ENCODE assay signal across 8 mouse cellular contexts in genomic region chr7:135790978-135791377, GRCm38 (mm10).
DNase-seq lines count a peak whose midpoint lies in the region; ATAC-seq and TF ChIP-seq lines count a peak whose summit lies in the region.

No protein-coding gene starts in this region.

- no peaks in the 10 kb centered on the region for H3K36me3 ChIP-seq in midbrain, embryonic 10.5 days
- no peaks in the 10 kb centered on the region for H3K36me3 ChIP-seq in midbrain, embryonic 15.5 days (replicated peaks)
- no peaks in the 10 kb centered on the region for H3K36me3 ChIP-seq in kidney, postnatal 0 days (ENCODE audit: insufficient read depth, low read length)
- H3K36me3 ChIP-seq in liver, adult 2 months (ENCODE audit: control insufficient read depth, insufficient read depth, low read length), result no peaks in the 10 kb centered on the region
- H3K36me3 ChIP-seq in neural tube, embryonic 11.5 days (ENCODE audit: control insufficient read depth, insufficient read depth, low read length), result no peaks in the 10 kb centered on the region

- peaks cover 18% of the 10 kb centered on the region for H3K4me1 ChIP-seq in midbrain, embryonic 10.5 days
- H3K4me1 ChIP-seq in midbrain, embryonic 15.5 days, result peaks cover 7% of the 10 kb centered on the region; the same call in 1 of the 2 replicates
- H3K4me1 ChIP-seq in kidney, postnatal 0 days (replicated peaks; ENCODE audit: insufficient read depth, low read length), result no peaks in the 10 kb centered on the region
- H3K4me1 ChIP-seq in liver, adult 2 months (ENCODE audit: control insufficient read depth, insufficient read depth, low read length), result no peaks in the 10 kb centered on the region
- no peaks in the 10 kb centered on the region for H3K4me1 ChIP-seq in neural tube, embryonic 11.5 days (ENCODE audit: control insufficient read depth, insufficient read depth, low read length)

- no peaks in the 10 kb centered on the region for H3K9me3 ChIP-seq in midbrain, embryonic 10.5 days (replicated peaks)
- no peaks in the 10 kb centered on the region for H3K9me3 ChIP-seq in midbrain, embryonic 15.5 days
- no peaks in the 10 kb centered on the region for H3K9me3 ChIP-seq in kidney, postnatal 0 days (replicated peaks; ENCODE audit: low read length)
- no peaks in the 10 kb centered on the region for H3K9me3 ChIP-seq in neural tube, embryonic 11.5 days (ENCODE audit: control insufficient read depth, low read length)

- no peak overlapping the region for H3K9ac ChIP-seq in midbrain, embryonic 15.5 days
- no peak overlapping the region for H3K9ac ChIP-seq in kidney, postnatal 0 days (ENCODE audit: low read depth, low read length)
- no peak overlapping the region for H3K9ac ChIP-seq in liver, adult 2 months (ENCODE audit: low read depth, low read length)
- H3K9ac ChIP-seq in neural tube, embryonic 11.5 days (ENCODE audit: low read length), result no peak overlapping the region

- TF ChIP-seq CTCF in kidney, postnatal 0 days (IDR thresholded peaks at IDR 0.05; ENCODE audit: low read depth), result peak; percentile 97
- peak; percentile 95 for TF ChIP-seq CTCF in liver, adult 2 months (IDR thresholded peaks at IDR 0.05; ENCODE audit: low read depth, low read length)

- H3K4me3 ChIP-seq in midbrain, embryonic 10.5 days, result no peak overlapping the region
- no peak overlapping the region for H3K4me3 ChIP-seq in midbrain, embryonic 15.5 days
- H3K4me3 ChIP-seq in kidney, postnatal 0 days (replicated peaks; ENCODE audit: low read depth, low read length), result no peak overlapping the region
- H3K4me3 ChIP-seq in liver, adult 2 months (ENCODE audit: insufficient read depth, low read depth, low read length), result no peak overlapping the region
- H3K4me3 ChIP-seq in neural tube, embryonic 11.5 days (ENCODE audit: low read depth, low read length), result no peak overlapping the region

- no peak for TF ChIP-seq POLR2A in liver, adult 2 months (IDR thresholded peaks at IDR 0.05; ENCODE audit: extremely low read depth, insufficient read depth, low read length)

- H3K27me3 ChIP-seq in midbrain, embryonic 10.5 days (ENCODE audit: low read depth, poor library complexity, severe bottlenecking), result no peaks in the 10 kb centered on the region
- no peaks in the 10 kb centered on the region for H3K27me3 ChIP-seq in midbrain, embryonic 15.5 days (replicated peaks)
- no peaks in the 10 kb centered on the region for H3K27me3 ChIP-seq in kidney, postnatal 0 days (ENCODE audit: insufficient read depth, low read length)
- H3K27me3 ChIP-seq in liver, adult 2 months (ENCODE audit: control insufficient read depth, insufficient read depth, low read length), result no peaks in the 10 kb centered on the region
- H3K27me3 ChIP-seq in neural tube, embryonic 11.5 days (ENCODE audit: control insufficient read depth, insufficient read depth, low read length), result no peaks in the 10 kb centered on the region

- 0% methylated on average over 3 of the region's 3 CpGs for WGBS in midbrain, embryonic 10.5 days
- 3% methylated on average over 3 of the region's 3 CpGs for WGBS in midbrain, embryonic 15.5 days
- WGBS in kidney, postnatal 0 days, result 2% methylated on average over 3 of the region's 3 CpGs
- 0% methylated on average over 3 of the region's 3 CpGs for WGBS in liver, adult 2 months
- 1% methylated on average over 3 of the region's 3 CpGs for WGBS in neural tube, embryonic 11.5 days

- DNase-seq in midbrain, embryonic 10.5 days (ENCODE audit: low spot score), result peak; percentile 70
- DNase-seq in c-Kit-positive CD71-negative TER-119-negative erythroid progenitor cells, embryonic 14.5 days (ENCODE audit: low read depth), result peak; percentile 57
- DNase-seq in frontal cortex, postnatal 14 days (ENCODE audit: low spot score in 2 of 2), result peak; percentile 40 to 70
- peak; percentile 74 for DNase-seq in kidney, postnatal 0 days (ENCODE audit: low spot score)
- DNase-seq in liver, adult 2 months (ENCODE audit: extremely low read depth, low read depth, low spot score), result peak; percentile 12
- peak; percentile 76 for DNase-seq in neural tube, embryonic 11.5 days (ENCODE audit: low spot score)
- peak; percentile 38 for DNase-seq in thymus, postnatal 0 days (ENCODE audit: low spot score)

- no peak; the same call in 1 of the 2 replicates for ATAC-seq in midbrain, embryonic 15.5 days (replicated peaks)
- ATAC-seq in kidney, postnatal 0 days (replicated peaks; ENCODE audit: low FRiP score, low read depth), result no peak
- no peak for ATAC-seq in neural tube, embryonic 11.5 days (ENCODE audit: insufficient read depth, low FRiP score, low TSS enrichment)

- H3K27ac ChIP-seq in midbrain, embryonic 10.5 days (replicated peaks), result no peak overlapping the region
- no peak overlapping the region for H3K27ac ChIP-seq in midbrain, embryonic 15.5 days
- H3K27ac ChIP-seq in kidney, postnatal 0 days, result no peak overlapping the region
- H3K27ac ChIP-seq in liver, adult 2 months (replicated peaks; ENCODE audit: insufficient read depth, low read depth, low read length), result no peak overlapping the region
- no peak overlapping the region for H3K27ac ChIP-seq in neural tube, embryonic 11.5 days (ENCODE audit: low read depth, low read length)

- no peaks in the 10 kb centered on the region for H3K79me2 ChIP-seq in liver, adult 2 months (ENCODE audit: control insufficient read depth, insufficient read depth, low read length)

- no peak overlapping the region for H3K4me2 ChIP-seq in midbrain, embryonic 15.5 days
- no peak overlapping the region for H3K4me2 ChIP-seq in kidney, postnatal 0 days (ENCODE audit: low read length)
- H3K4me2 ChIP-seq in neural tube, embryonic 11.5 days (ENCODE audit: low read depth), result no peak overlapping the region

Comparison
In these comparisons a context has a peak if more than half of its experiments do, and no peak if none do; other contexts are left out.
1. DNase-seq: peak in every context shown above with its lines; median percentile 76 in neural tube, embryonic 11.5 days; 74 in kidney, postnatal 0 days; 70 in midbrain, embryonic 10.5 days; 57 in c-Kit-positive CD71-negative TER-119-negative erythroid progenitor cells, embryonic 14.5 days; 55 in frontal cortex, postnatal 14 days; 38 in thymus, postnatal 0 days; 12 in liver, adult 2 months.